Mouse (Mus musculus) olfactory bulb, adult 2 months (tissue): ENCODE data around the gene Aen.

Experiments
- CTCF ChIP-seq: fragments of 200-500 bp; IDR thresholded peaks from 2 replicates; pipeline ENCODE4 v1.5.1; 2012; ENCODE audit warnings: low read depth, mild to moderate bottlenecking, low read length, moderate library complexity; ENCODE audit not compliant: insufficient read depth
- POLR2A ChIP-seq: fragments of 200-500 bp; IDR thresholded peaks from 2 replicates; pipeline ENCODE4 v1.6.1; 2012; ENCODE audit warnings: mild to moderate bottlenecking, low read depth, low read length, moderate library complexity; ENCODE audit not compliant: insufficient read depth

- TF ChIP-seq POLR2A = no peak
- no peak for TF ChIP-seq CTCF
Observed at GRCm38 (mm10) chr7:78912974-78913474, 17.4 kb downstream of the Aen start, which contains the start of gene Isg20.
